Mouse (Mus musculus) embryonic fibroblast, embryonic 13.5 days (primary cell): ENCODE results near the gene Dok3.

Experiments used
- CTCF ChIP-seq: IDR thresholded peaks from 2 replicates; pipeline ENCODE4 v1.5.1; 2011; ENCODE audit warnings: mild to moderate bottlenecking, control low read depth, low read length, moderate library complexity, borderline replicate concordance; ENCODE audit not compliant: insufficient read depth
- POLR2A ChIP-seq: IDR thresholded peaks from 2 replicates; pipeline ENCODE4 v1.6.1; 2011; ENCODE audit warnings: low read depth, mild to moderate bottlenecking, control low read depth, low read length, moderate library complexity

- no peak for TF ChIP-seq POLR2A
- TF ChIP-seq CTCF: no peak
Measured at GRCm38 (mm10) chr13:55483071-55483470, 46.0 kb downstream of the Dok3 start.
